Mouse (Mus musculus): ENCODE measurements around the gene C030005K15Rik. TPM values are rescaled to one million over a fixed set of nuclear protein-coding genes. Genes with fewer than 3 reads are reported as not detected.

Gene C030005K15Rik
- total and polyA plus RNA-seq, 3 experiments: not detected

DNA sequence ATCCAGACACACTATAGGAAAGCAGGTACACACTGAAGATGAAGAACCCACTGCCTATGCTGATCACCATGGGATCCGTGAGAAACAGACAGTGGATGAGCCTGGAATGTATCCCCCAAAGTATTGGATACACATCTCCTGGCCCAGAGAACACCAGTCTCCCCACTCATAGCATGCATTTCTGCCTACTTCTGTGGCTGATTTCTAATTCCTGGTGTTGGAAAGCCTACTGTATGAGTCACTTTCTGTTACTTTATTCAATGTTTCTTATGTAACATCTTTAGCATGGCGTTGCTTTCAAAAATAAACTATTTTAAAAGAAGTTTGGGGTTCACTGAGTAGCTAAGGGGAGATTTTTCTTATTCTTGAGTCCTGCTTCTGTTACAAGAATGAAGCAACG lies 20.7 kb upstream of the C030005K15Rik start:
- no peak for DNase-seq (ENCODE audit: extremely low read depth)
- Histone ChIP-seq H3K9me3 (replicated peaks; ENCODE audit: low read length) (no peaks in the 10 kb centered on the region), H3K9ac (ENCODE audit: insufficient read depth, low read depth) (no peak overlapping the region), H3K36me3 (replicated peaks in 1 of 2; ENCODE audit: control insufficient read depth in 1 of 2, insufficient read depth in 1 of 2, low read length in 1 of 2) (no peaks in the 10 kb centered on the region), H3K4me3 (replicated peaks in 1 of 3; ENCODE audit: low read depth in 2 of 3, low read length in 2 of 3, poor library complexity in 1 of 3) (no peak overlapping the region), H3K79me2 (replicated peaks; ENCODE audit: control insufficient read depth, extremely low read depth, insufficient read depth, poor library complexity, severe bottlenecking) (no peaks in the 10 kb centered on the region), H3K4me1 (ENCODE audit: control insufficient read depth in 1 of 2, insufficient read depth in 2 of 2) (no peaks in the 10 kb centered on the region), H3K27me3 (replicated peaks) (no peaks in the 10 kb centered on the region), H3K27ac (ENCODE audit: insufficient read depth, low read depth) (no peak overlapping the region), H3K4me2 (ENCODE audit: insufficient read depth, low read depth, poor library complexity, severe bottlenecking) (no peak overlapping the region)
- in situ Hi-C loops (cut with MboI; ENCODE audit: low pct_ligation_motif_present, low pct_unique_long_range_greater_than_20kb, low sequenced_read_pairs): no loop called here
- dilution Hi-C loops (cut with MboI; ENCODE audit: extremely low pct_ligation_motif_present, extremely low pct_unique_long_range_greater_than_20kb, low sequenced_read_pairs): no loop called here
- TF ChIP-seq CHD1 (IDR thresholded peaks at IDR 0.05; ENCODE audit: low read depth, low read length) (no peak), UBTF (IDR thresholded peaks at IDR 0.05; ENCODE audit: low read depth, low read length) (no peak), GABPA (IDR thresholded peaks at IDR 0.05; ENCODE audit: insufficient replicate concordance, low read depth, low read length) (no peak), ELF1 (IDR thresholded peaks at IDR 0.05; ENCODE audit: low read depth, low read length) (no peak), MAX (IDR thresholded peaks at IDR 0.05; ENCODE audit: low read length) (no peak), SMC3 (IDR thresholded peaks at IDR 0.05; ENCODE audit: low read depth, low read length) (no peak), CHD2 (IDR thresholded peaks at IDR 0.05; ENCODE audit: low read length) (no peak), ZC3H11A (IDR thresholded peaks at IDR 0.05; ENCODE audit: low read depth, low read length) (no peak), ZMIZ1 (IDR thresholded peaks at IDR 0.05; ENCODE audit: low read depth, low read length) (no peak), NRF1 (IDR thresholded peaks at IDR 0.05; ENCODE audit: low read depth, low read length) (no peak), TCF12 (IDR thresholded peaks at IDR 0.05; ENCODE audit: low read depth, low read length) (no peak), MEF2A (IDR thresholded peaks at IDR 0.05; ENCODE audit: borderline replicate concordance, low read depth, low read length) (no peak), USF2 (conservative IDR thresholded peaks at IDR 0.05; ENCODE audit: low read depth, low read length) (no peak)

DNA sequence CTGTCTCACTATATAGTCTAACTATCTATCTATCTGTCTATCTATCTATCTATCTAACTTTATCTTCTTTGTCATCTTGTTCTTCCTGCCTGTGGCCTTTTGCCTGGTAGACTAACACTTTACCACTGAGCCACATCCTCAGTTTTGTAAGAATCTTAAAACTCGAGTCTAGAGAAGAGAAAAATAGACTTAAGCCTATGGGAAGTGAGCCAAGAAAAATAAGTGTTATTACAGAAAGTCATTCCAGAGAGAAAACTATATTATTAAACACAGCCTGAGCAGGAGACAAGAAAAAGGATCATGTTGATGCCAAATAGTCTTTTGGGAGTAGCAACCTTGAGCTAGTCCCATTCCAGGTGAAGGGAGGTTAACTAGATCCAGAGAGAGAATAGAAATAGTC lies 626 bp downstream of the C030005K15Rik start:
- Histone ChIP-seq H3K27me3 (replicated peaks) (no peaks in the 10 kb centered on the region), H3K4me1 (ENCODE audit: control insufficient read depth in 1 of 2, insufficient read depth in 2 of 2) (no peaks in the 10 kb centered on the region), H3K79me2 (replicated peaks; ENCODE audit: control insufficient read depth, extremely low read depth, insufficient read depth, poor library complexity, severe bottlenecking) (no peaks in the 10 kb centered on the region), H3K36me3 (replicated peaks in 1 of 2; ENCODE audit: control insufficient read depth in 1 of 2, insufficient read depth in 1 of 2, low read length in 1 of 2) (no peaks in the 10 kb centered on the region), H3K9me3 (replicated peaks; ENCODE audit: low read length) (no peaks in the 10 kb centered on the region), H3K4me2 (ENCODE audit: insufficient read depth, low read depth, poor library complexity, severe bottlenecking) (no peak overlapping the region), H3K9ac (ENCODE audit: insufficient read depth, low read depth) (no peak overlapping the region), H3K27ac (ENCODE audit: insufficient read depth, low read depth) (no peak overlapping the region), H3K4me3 (replicated peaks in 1 of 3; ENCODE audit: low read depth in 2 of 3, low read length in 2 of 3, poor library complexity in 1 of 3) (no peak overlapping the region)
- dilution Hi-C loops (cut with MboI; ENCODE audit: extremely low pct_ligation_motif_present, extremely low pct_unique_long_range_greater_than_20kb, low sequenced_read_pairs) (no loop called here), in situ Hi-C loops (cut with MboI; ENCODE audit: low pct_ligation_motif_present, low pct_unique_long_range_greater_than_20kb, low sequenced_read_pairs) (no loop called here)
- DNase-seq (ENCODE audit: extremely low read depth): no peak
- TF ChIP-seq CTCF (conservative IDR thresholded peaks at IDR 0.05 in 1 of 2, IDR thresholded peaks at IDR 0.05 in 1 of 2; ENCODE audit: low read depth in 2 of 2, low read length in 2 of 2) (no peak), RAD21 (IDR thresholded peaks at IDR 0.05; ENCODE audit: low read depth, low read length) (no peak), MXI1 (IDR thresholded peaks at IDR 0.05; ENCODE audit: low read depth, low read length) (no peak), ZMIZ1 (IDR thresholded peaks at IDR 0.05; ENCODE audit: low read depth, low read length) (no peak), JUN (IDR thresholded peaks at IDR 0.05; ENCODE audit: insufficient read depth, low read depth, low read length) (no peak), BHLHE40 (IDR thresholded peaks at IDR 0.05; ENCODE audit: low read depth, low read length) (no peak), POLR2A (IDR thresholded peaks at IDR 0.05; ENCODE audit: low read depth, low read length) (no peak), MYC (IDR thresholded peaks at IDR 0.05; ENCODE audit: low read depth, low read length) (no peak), ETS1 (conservative IDR thresholded peaks at IDR 0.05; ENCODE audit: low read depth, low read length) (no peak), EP300 (IDR thresholded peaks at IDR 0.05; ENCODE audit: low read length) (no peak), ZC3H11A (IDR thresholded peaks at IDR 0.05; ENCODE audit: low read depth, low read length) (no peak), GABPA (IDR thresholded peaks at IDR 0.05; ENCODE audit: insufficient replicate concordance, low read depth, low read length) (no peak), E2F4 (IDR thresholded peaks at IDR 0.05; ENCODE audit: insufficient replicate concordance, low read depth, low read length) (no peak)
